Comparison of ENCODE assay signal across 19 mouse cellular contexts in genomic region chr4:84135740-84136139, GRCm38 (mm10).
DNase-seq lines count a peak whose midpoint lies in the region; ATAC-seq lines count a peak whose summit lies in the region.
"Had no signal": no experiment of that assay in that cellular context is flagged by ENCODE, and none has a peak within 500 bp of the region (broad histone marks: within the 10 kb centered on the region; RNA-seq: fewer than 3 reads in every experiment).

No protein-coding gene starts in this region.

- no peak for DNase-seq in adrenal gland, postnatal 4 days (ENCODE audit: low spot score in 2 of 2)
- no peak for DNase-seq in testis, postnatal 10 days (ENCODE audit: low spot score)
- DNase-seq: adrenal gland, adult 8-10 months; cerebellum, adult 2 months; cerebellum, postnatal 10 days; embryo, embryonic 11 days; forebrain, postnatal 0 days; gastrocnemius, adult 2 months; gastrocnemius, postnatal 25 days; kidney, adult 2 months had no signal

- H3K9me3 ChIP-seq in hindbrain, embryonic 12.5 days (replicated peaks): no peaks in the 10 kb centered on the region
- no peaks in the 10 kb centered on the region for H3K9me3 ChIP-seq in hindbrain, embryonic 16.5 days (ENCODE audit: control insufficient read depth, low read length)
- no peaks in the 10 kb centered on the region for H3K9me3 ChIP-seq in embryonic facial prominence, embryonic 15.5 days (replicated peaks)
- peaks cover 5% of the 10 kb centered on the region for H3K9me3 ChIP-seq in limb, embryonic 13.5 days
- H3K9me3 ChIP-seq: forebrain, embryonic 13.5 days; heart, embryonic 13.5 days had no signal

- no peak for ATAC-seq in hindbrain, embryonic 12.5 days (ENCODE audit: low FRiP score)
- ATAC-seq in hindbrain, embryonic 16.5 days: no peak
- ATAC-seq in embryonic facial prominence, embryonic 15.5 days (ENCODE audit: insufficient number of reproducible peaks, low FRiP score, low TSS enrichment, low read depth): no peak
- ATAC-seq in limb, embryonic 13.5 days (ENCODE audit: low FRiP score, low read depth): no peak
- no peak for ATAC-seq in erythroblast, adult 5-6 weeks (replicated peaks; ENCODE audit: low FRiP score, poor library complexity, severe bottlenecking)
- ATAC-seq: forebrain, embryonic 13.5 days; forebrain, postnatal 0 days; intestine, embryonic 16.5 days had no signal

- no peak overlapping the region for H3K4me2 ChIP-seq in hindbrain, embryonic 12.5 days (replicated peaks)
- H3K4me2 ChIP-seq in hindbrain, embryonic 16.5 days (ENCODE audit: low read length): no peak overlapping the region
- no peak overlapping the region for H3K4me2 ChIP-seq in embryonic facial prominence, embryonic 15.5 days (replicated peaks)
- peak overlapping the region; percentile 19; the same call in 1 of the 2 replicates for H3K4me2 ChIP-seq in limb, embryonic 13.5 days (replicated peaks)
- H3K4me2 ChIP-seq: forebrain, embryonic 13.5 days; heart, embryonic 13.5 days; hindbrain, embryonic 14.5 days had no signal

- H3K4me3 ChIP-seq in hindbrain, embryonic 12.5 days: no peak overlapping the region
- no peak overlapping the region for H3K4me3 ChIP-seq in hindbrain, embryonic 16.5 days (ENCODE audit: low read length)
- H3K4me3 ChIP-seq in embryonic facial prominence, embryonic 15.5 days (replicated peaks): no peak overlapping the region
- H3K4me3 ChIP-seq in limb, embryonic 13.5 days: no peak overlapping the region
- H3K4me3 ChIP-seq: forebrain, embryonic 13.5 days; gastrocnemius, adult 2 months; heart, embryonic 13.5 days had no signal

- H3K36me3 ChIP-seq in hindbrain, embryonic 12.5 days: no peaks in the 10 kb centered on the region
- no peaks in the 10 kb centered on the region for H3K36me3 ChIP-seq in hindbrain, embryonic 16.5 days (ENCODE audit: control insufficient read depth, insufficient read depth, low read length)
- no peaks in the 10 kb centered on the region for H3K36me3 ChIP-seq in embryonic facial prominence, embryonic 15.5 days
- H3K36me3 ChIP-seq in limb, embryonic 13.5 days: no peaks in the 10 kb centered on the region
- H3K36me3 ChIP-seq: heart, embryonic 13.5 days had no signal

- no peak overlapping the region for H3K9ac ChIP-seq in hindbrain, embryonic 12.5 days
- H3K9ac ChIP-seq in hindbrain, embryonic 16.5 days (ENCODE audit: low read depth, low read length): no peak overlapping the region
- H3K9ac ChIP-seq in embryonic facial prominence, embryonic 15.5 days: no peak overlapping the region
- H3K9ac ChIP-seq in limb, embryonic 13.5 days: no peak overlapping the region
- H3K9ac ChIP-seq: forebrain, embryonic 13.5 days; forebrain, postnatal 0 days; heart, embryonic 13.5 days; hindbrain, embryonic 14.5 days had no signal

- 82% methylated on average over 10 of the region's 10 CpGs for WGBS in hindbrain, embryonic 12.5 days
- 82% methylated on average over 10 of the region's 10 CpGs for WGBS in hindbrain, embryonic 16.5 days
- WGBS in embryonic facial prominence, embryonic 15.5 days: 48% methylated on average over 10 of the region's 10 CpGs
- WGBS in limb, embryonic 13.5 days: 30% methylated on average over 10 of the region's 10 CpGs

- peaks cover 1% of the 10 kb centered on the region; the same call in 1 of the 2 replicates for H3K27me3 ChIP-seq in hindbrain, embryonic 12.5 days
- no peaks in the 10 kb centered on the region for H3K27me3 ChIP-seq in hindbrain, embryonic 16.5 days (replicated peaks; ENCODE audit: control insufficient read depth, insufficient read depth, low read length)
- no peaks in the 10 kb centered on the region for H3K27me3 ChIP-seq in embryonic facial prominence, embryonic 15.5 days
- peaks cover 17% of the 10 kb centered on the region for H3K27me3 ChIP-seq in limb, embryonic 13.5 days
- H3K27me3 ChIP-seq: heart, embryonic 13.5 days had no signal

- 0 out of 2 replicates have a peak overlapping the region, but pooled peaks have one; percentile 7 for H3K27ac ChIP-seq in hindbrain, embryonic 12.5 days
- no peak overlapping the region for H3K27ac ChIP-seq in hindbrain, embryonic 16.5 days (ENCODE audit: low read depth, low read length)
- 0 out of 2 replicates have a peak overlapping the region, but pooled peaks have one; percentile 7 for H3K27ac ChIP-seq in embryonic facial prominence, embryonic 15.5 days (replicated peaks)
- H3K27ac ChIP-seq in limb, embryonic 13.5 days: 0 out of 2 replicates have a peak overlapping the region, but pooled peaks have one; percentile 29
- H3K27ac ChIP-seq: forebrain, embryonic 13.5 days; gastrocnemius, adult 2 months; heart, embryonic 13.5 days; hindbrain, embryonic 14.5 days had no signal

- no peaks in the 10 kb centered on the region for H3K4me1 ChIP-seq in hindbrain, embryonic 12.5 days
- H3K4me1 ChIP-seq in hindbrain, embryonic 16.5 days (ENCODE audit: control insufficient read depth, insufficient read depth, low read depth, low read length): no peaks in the 10 kb centered on the region
- peaks cover 12% of the 10 kb centered on the region for H3K4me1 ChIP-seq in embryonic facial prominence, embryonic 15.5 days
- H3K4me1 ChIP-seq in limb, embryonic 13.5 days: peaks cover 48% of the 10 kb centered on the region
- H3K4me1 ChIP-seq: heart, embryonic 13.5 days had no signal
